Comparison of ENCODE assay signal across 8 mouse cellular contexts in genomic region chr2:6100027-6100749, GRCm38 (mm10). TPM values are rescaled to one million over a fixed set of nuclear protein-coding genes. Genes with fewer than 3 reads are reported as not detected.
DNase-seq lines count a peak whose midpoint lies in the region; ATAC-seq and TF ChIP-seq lines count a peak whose summit lies in the region.

No protein-coding gene starts in this region.

- TF ChIP-seq EP300 in ES-Bruce4 (IDR thresholded peaks at IDR 0.05; ENCODE audit: insufficient read depth, low read depth, low read length): no peak

- H3K9me3 ChIP-seq in ES-Bruce4 (replicated peaks; ENCODE audit: control insufficient read depth, insufficient read depth, low read length, poor library complexity, severe bottlenecking): no peaks in the 10 kb centered on the region
- 0 out of 2 replicates have a peak, but pooled peaks cover 4% of the 10 kb centered on the region for H3K9me3 ChIP-seq in embryonic facial prominence, embryonic 13.5 days
- H3K9me3 ChIP-seq in hindbrain, embryonic 12.5 days (replicated peaks): no peaks in the 10 kb centered on the region
- H3K9me3 ChIP-seq in megakaryocyte, embryonic 14.5 days: peaks cover 4% of the 10 kb centered on the region; the same call in 1 of the 2 replicates

- no peaks in the 10 kb centered on the region for H3K27me3 ChIP-seq in ES-Bruce4 (ENCODE audit: control insufficient read depth, insufficient read depth, low read length, poor library complexity, severe bottlenecking)
- peaks cover 24% of the 10 kb centered on the region for H3K27me3 ChIP-seq in embryonic facial prominence, embryonic 13.5 days
- peaks cover 25% of the 10 kb centered on the region for H3K27me3 ChIP-seq in hindbrain, embryonic 12.5 days
- H3K27me3 ChIP-seq in megakaryocyte, embryonic 14.5 days (replicated peaks): peaks cover 5% of the 10 kb centered on the region

- DNase-seq in cerebellum, postnatal 10 days: peak; percentile 71 to 78
- no peak for DNase-seq in cerebellum, adult 9-10 months
- DNase-seq in testis, postnatal 14 days (ENCODE audit: low spot score): peak; percentile 51
- no peak for DNase-seq in right cerebral cortex, postnatal 25 days

- H3K27ac ChIP-seq in ES-Bruce4 (ENCODE audit: insufficient read depth, low read length): no peak overlapping the region
- no peak overlapping the region for H3K27ac ChIP-seq in embryonic facial prominence, embryonic 13.5 days
- H3K27ac ChIP-seq in hindbrain, embryonic 12.5 days: no peak overlapping the region

- H3K9ac ChIP-seq in ES-Bruce4 (ENCODE audit: low read depth, poor library complexity, severe bottlenecking): peak overlapping the region; percentile 41
- peak overlapping the region; percentile 71 for H3K9ac ChIP-seq in embryonic facial prominence, embryonic 13.5 days
- H3K9ac ChIP-seq in hindbrain, embryonic 12.5 days: peak overlapping the region; percentile 58

- H3K4me3 ChIP-seq in ES-Bruce4 (ENCODE audit: low read depth, low read length): peak overlapping the region; percentile 49
- H3K4me3 ChIP-seq in embryonic facial prominence, embryonic 13.5 days: peak overlapping the region; percentile 50
- peak overlapping the region; percentile 42 for H3K4me3 ChIP-seq in hindbrain, embryonic 12.5 days
- peak overlapping the region; percentile 85 for H3K4me3 ChIP-seq in megakaryocyte, embryonic 14.5 days (replicated peaks)

- H3K4me1 ChIP-seq in ES-Bruce4 (ENCODE audit: control insufficient read depth, insufficient read depth, low read length): peaks cover 9% of the 10 kb centered on the region
- H3K4me1 ChIP-seq in embryonic facial prominence, embryonic 13.5 days: peaks cover 23% of the 10 kb centered on the region
- H3K4me1 ChIP-seq in hindbrain, embryonic 12.5 days: peaks cover 9% of the 10 kb centered on the region
- H3K4me1 ChIP-seq in megakaryocyte, embryonic 14.5 days: peaks cover 52% of the 10 kb centered on the region

- TF ChIP-seq POLR2A in ES-Bruce4 (IDR thresholded peaks at IDR 0.05; ENCODE audit: insufficient read depth, low read length): no peak

- peak overlapping the region; percentile 88 for H3K4me2 ChIP-seq in embryonic facial prominence, embryonic 13.5 days
- peak overlapping the region; percentile 69 for H3K4me2 ChIP-seq in hindbrain, embryonic 12.5 days (replicated peaks)

- no peaks in the 10 kb centered on the region for H3K36me3 ChIP-seq in ES-Bruce4 (ENCODE audit: control insufficient read depth, insufficient read depth, low read length, poor library complexity, severe bottlenecking)
- no peaks in the 10 kb centered on the region for H3K36me3 ChIP-seq in embryonic facial prominence, embryonic 13.5 days
- H3K36me3 ChIP-seq in hindbrain, embryonic 12.5 days: no peaks in the 10 kb centered on the region
- H3K36me3 ChIP-seq in megakaryocyte, embryonic 14.5 days (replicated peaks; ENCODE audit: low read length): peaks cover 68% of the 10 kb centered on the region

- TF ChIP-seq CTCF in ES-Bruce4 (IDR thresholded peaks at IDR 0.05; ENCODE audit: low read depth, low read length): no peak

- WGBS in embryonic facial prominence, embryonic 13.5 days: 11% methylated on average over 51 of the region's 51 CpGs
- WGBS in hindbrain, embryonic 12.5 days: 8% methylated on average over 51 of the region's 51 CpGs

- peak; percentile 73 for ATAC-seq in embryonic facial prominence, embryonic 13.5 days (ENCODE audit: insufficient number of reproducible peaks, insufficient read depth, low FRiP score, low TSS enrichment, low read depth)
- ATAC-seq in hindbrain, embryonic 12.5 days (ENCODE audit: low FRiP score): peak; percentile 80

RNA-seq across cellular contexts. Expression of gene Proser2, which starts 29.8 kb away (rescaled TPM):
- polyA plus RNA-seq in ES-Bruce4 (2011; ENCODE audit: insufficient read depth, insufficient read length, low read depth, missing spikeins): 5.2 and 5.9 TPM in 2 replicates
- polyA plus RNA-seq in embryonic facial prominence, embryonic 13.5 days (2015; fragmentation: Nextera tagmentation; extraction: Ambion mirVana): 9.4 and 10.1 TPM in 2 replicates
- 6.4 and 6.6 TPM in 2 replicates for polyA plus RNA-seq in hindbrain, embryonic 12.5 days (2016; fragmentation: Nextera tagmentation; extraction: Ambion mirVana)
- 104 and 151 TPM in 2 replicates for polyA plus RNA-seq in megakaryocyte, embryonic 14.5 days (2012; ENCODE audit: insufficient read depth, low replicate concordance)

Comparison
In these comparisons a context has a peak if more than half of its experiments do, and no peak if none do; other contexts are left out.
1. DNase-seq: peak in cerebellum, postnatal 10 days (2 of 2) and testis, postnatal 14 days (single experiment); none in cerebellum, adult 9-10 months (single experiment) and right cerebral cortex, postnatal 25 days (single experiment).
2. Peak in every context shown above with its lines, with median percentiles within 50 percentile points of each other: H3K4me3 ChIP-seq and H3K9ac ChIP-seq.